Mouse (Mus musculus): ENCODE results near the gene Dap.

GRCm38 (mm10) chr15:31268148-31268547 is 44.0 kb downstream of the Dap start:
- TF ChIP-seq CTCF (IDR thresholded peaks at IDR 0.05; ENCODE audit: control insufficient read depth, insufficient read depth, insufficient replicate concordance, low read depth, low read length) = no peak
- no peak; the same call in 1 of the 2 replicates for TF ChIP-seq POLR2A (IDR thresholded peaks at IDR 0.05; ENCODE audit: control insufficient read depth, low read depth, low read length)

All from testis, adult 2 months (tissue).